Mouse (Mus musculus) cerebellum, postnatal 10 days (tissue): ENCODE measurements around the gene Defb35.
"Not testable (repeated sequence)": the region's sequence is repeated elsewhere in the genome, so short reads cannot be mapped to it uniquely, and the experiment has no call there.

ENCODE experiments used
- DNase-seq, 2 experiments: peaks; one replicate each; pipeline ENCODE4 v3.0.0; 2021; ENCODE audit warnings: mixed read lengths in 2 of 2

Gene Defb35

DNA sequence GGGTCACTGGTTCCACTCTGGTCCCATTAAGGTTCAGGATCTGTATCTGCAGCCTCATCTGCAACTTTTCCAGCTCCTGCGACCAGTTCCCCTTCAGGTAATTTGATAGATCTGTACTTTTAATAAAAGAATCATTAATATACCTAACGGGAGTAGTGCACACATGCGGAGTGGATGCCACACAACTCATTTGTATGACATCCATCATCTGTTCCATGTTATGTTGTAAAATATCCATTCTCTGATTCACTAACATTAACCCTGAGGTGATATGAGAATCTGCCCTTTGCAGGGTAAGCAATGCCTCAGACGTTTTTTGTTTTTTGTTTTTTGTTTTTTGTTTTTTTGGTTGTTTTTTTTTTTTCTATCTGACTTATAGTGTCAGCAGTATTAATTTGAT lies at the start of gene Defb35:
Defb35 (plus strand) TSS at position 301 of the 400 bp plus-strand sequence.
- not testable (repeated sequence) for DNase-seq

DNA sequence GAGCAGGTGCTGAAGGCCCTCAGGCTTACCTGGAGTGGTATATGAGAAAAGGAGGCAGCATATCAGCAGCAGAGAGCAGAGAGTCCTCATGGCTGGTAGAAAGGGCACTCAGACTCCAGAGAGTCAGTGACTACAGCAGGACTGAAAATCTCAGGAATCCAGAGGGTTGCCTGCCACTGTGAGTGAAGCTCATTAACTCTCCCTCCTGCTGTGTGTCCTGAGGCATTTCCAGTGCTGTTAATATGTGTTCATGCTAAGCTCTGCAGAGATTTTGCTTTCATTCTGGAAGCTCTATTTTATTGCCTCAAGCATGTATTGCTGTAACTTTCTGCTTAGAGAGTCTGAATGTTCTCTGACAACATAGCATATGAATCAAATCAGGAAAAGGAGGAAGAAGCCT lies 31.9 kb upstream of the Defb35 start, which contains the start of gene Defb11:
Defb11 (minus strand) TSS at position 123 of the 400 bp plus-strand sequence.
- not testable (repeated sequence) for DNase-seq

DNA sequence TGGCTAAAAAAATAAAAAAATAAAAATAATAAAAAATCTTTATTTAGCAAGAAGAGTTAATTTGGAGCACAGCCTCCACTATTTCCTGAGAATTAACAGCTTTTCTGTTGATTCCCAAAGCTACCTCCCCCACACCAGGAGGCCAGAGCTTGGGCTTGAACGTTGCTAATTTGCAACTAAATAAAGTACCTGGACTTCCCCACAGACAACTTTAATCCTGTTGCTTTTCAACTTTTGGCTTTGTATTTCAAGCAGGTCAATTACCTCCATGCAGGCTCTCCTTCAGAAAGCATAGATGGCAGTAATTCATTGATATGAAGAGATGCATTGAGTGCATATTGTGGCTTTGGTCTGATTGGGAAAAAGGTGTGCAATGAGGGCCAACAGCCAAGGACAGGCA lies 26.2 kb upstream of the Defb35 start:
- DNase-seq = no peak

DNA sequence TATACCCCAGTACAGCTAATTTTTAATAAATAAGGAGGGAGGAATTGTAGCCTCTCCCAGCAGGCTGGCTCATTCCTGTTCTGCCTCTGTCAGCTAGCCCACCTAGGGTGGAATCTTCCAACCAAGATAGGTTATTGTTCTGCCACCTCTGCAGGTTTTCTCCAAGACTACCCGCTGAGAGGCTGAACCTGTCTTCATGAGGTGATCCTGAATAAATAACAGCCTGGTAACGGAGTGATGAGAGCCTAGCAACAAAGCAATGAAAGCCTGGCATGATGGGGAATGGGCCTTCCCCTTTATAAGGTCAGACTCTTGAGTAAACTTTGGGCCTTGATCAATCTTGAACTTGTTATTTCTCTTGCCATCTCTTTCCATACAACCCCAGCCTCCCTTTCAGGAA lies 25.6 kb upstream of the Defb35 start:
- DNase-seq = no peak

DNA sequence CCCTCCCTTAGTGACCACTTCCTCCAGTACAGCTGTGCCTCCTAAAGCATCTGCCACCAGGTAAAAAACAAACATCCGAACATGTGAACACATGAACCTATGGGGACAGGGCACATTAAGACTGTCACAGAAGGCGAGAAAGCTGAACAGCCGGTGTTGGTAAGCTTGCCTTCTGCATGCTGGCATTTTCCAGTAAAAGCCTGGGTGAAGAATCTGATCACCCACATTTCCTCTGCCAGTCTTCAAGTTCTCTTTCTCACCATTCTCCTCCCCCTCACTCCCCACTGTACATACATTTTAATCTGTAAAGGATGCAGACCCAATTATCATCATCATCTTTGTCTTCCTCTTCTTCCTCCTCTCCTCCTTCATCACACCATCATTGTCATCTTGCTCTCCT lies 22.5 kb upstream of the Defb35 start:
- DNase-seq = no peak

DNA sequence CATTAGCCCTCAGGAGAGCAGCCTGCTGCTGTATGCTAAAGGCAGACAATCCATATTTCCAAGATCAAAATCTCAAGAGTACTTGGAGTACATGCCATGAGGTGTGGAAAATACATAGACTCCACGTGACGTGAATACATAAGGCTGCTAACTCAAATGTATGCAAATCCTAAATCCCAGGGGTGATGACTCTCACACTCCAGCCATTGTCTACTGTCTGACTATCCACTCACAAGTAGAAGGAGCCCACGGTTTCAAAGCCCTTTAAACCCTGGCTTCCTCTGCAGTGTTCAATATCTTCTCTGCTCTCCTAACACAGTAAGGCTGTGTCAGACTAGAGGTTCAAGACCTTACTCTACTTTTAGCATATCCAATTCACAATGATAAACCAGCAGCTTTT lies 7.4 kb upstream of the Defb35 start:
- not testable (repeated sequence) for DNase-seq

DNA sequence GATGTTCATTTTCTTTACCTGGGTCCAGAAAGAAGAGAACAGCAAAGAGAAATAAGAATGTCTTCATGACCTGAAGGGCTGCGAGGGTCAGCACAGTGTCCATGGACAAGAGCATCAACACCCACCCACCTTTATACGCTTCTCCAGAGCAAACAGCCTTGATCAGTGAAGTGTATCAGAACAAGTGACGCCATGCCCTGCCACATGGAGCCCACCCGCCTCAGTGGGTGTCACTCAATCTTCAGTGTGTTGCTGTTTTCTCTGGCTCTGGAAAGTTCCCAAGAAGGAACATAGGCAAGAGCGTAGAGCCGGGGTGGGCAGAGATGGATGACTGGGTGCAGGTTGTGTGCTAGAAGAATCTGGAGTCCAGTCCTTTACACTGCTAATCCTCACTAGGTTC lies 5.5 kb upstream of the Defb35 start, which contains the start of gene Defb15:
Defb15 (minus strand) TSS at position 101 of the 400 bp plus-strand sequence.
- no peak for DNase-seq

DNA sequence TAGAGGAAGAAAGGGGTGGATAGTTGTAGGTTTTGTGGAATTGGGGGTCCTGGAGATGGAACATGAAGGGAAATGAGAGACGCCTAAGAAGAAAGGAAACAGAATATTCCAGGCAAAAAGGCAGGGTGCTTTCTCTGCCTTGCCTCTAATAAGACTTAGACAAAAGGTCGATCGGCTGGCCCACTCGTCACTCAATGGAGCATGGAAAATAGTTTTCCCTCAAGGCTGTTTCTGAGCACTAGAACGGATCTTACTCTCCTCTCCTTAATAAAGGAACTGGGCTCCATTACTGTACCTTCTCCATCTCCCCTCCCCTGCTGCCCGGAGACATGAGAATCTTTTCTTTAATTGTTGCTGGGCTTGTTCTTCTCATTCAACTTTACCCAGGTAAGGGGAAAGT lies 8.3 kb downstream of the Defb35 start, which contains the start of gene Defb13:
Defb13 (plus strand) TSS at position 301 of the 400 bp plus-strand sequence.
- no peak for DNase-seq

DNA sequence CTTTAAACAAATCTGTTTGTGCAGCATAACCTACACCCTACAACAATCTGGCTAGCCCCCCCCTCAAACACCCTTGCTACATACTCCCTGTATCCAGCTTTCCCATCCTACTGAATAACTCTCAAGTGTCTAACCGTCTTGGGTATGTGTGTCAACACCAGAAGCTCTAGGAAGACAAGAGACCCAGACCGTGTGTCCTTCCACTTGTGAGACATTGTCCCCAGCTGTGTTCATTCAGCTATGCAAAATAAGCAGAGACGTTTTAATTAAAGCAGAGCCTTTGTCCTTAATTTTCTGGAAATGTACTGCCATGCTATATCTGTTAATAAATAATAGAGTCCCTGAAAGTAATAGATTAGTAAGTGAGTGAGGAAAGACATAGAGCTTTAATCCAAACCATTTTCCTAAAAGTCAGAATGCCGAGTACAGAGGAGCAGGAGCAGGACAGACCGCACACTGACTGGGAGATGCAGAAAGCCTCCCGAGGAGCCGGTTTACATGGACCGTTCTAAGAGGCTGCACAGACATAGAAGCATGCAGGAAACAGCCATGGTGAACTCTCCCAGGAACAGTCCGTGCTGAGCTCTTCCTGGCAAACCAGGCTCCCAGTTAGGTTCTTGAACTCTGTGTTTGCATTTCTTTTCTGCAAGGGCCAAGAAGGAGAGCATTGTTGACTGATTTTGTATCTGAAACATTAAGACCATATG lies 9.3 kb downstream of the Defb35 start:
- peak; percentile 32 to 34 for DNase-seq

DNA sequence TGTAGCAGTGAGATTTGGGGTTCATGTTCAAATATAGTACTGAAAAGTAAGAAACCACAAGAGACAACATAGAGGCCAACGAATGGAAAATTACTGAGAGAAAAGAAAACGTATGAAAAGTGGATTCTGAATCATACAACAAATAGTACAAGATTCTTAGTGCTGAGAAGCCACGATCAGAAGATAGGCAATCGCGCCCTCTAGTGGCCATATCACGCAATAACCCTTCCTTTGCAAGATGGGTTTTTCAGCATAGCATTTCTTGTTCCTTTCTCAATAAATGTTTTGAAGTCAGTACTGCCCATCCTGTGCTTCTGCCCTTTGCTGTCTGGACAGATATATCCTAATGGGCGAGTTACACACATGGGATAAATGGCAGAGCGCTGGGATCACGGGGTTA lies 17.2 kb downstream of the Defb35 start:
- peak; percentile 69 to 77 for DNase-seq

DNA sequence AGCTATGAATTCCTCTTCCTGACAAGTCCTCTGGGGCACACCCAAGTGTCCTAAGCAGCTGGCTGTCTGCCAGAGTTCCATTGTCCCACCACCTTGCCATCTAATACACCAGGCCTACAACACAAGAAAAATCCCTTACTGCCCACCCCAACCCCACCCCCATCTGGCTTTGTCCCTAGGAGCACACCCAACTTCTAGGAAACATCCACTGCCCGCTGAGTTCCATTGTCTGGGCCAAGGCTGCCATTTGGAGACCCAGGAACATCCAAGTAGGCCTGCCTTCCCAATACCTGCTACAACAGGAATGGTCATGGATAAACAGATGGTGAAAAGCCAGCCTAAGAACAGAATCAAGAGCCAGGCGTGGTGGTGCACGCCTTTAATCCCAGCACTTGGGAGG lies 18.2 kb downstream of the Defb35 start:
- peak in 1 of 2 experiments; percentile 7 for DNase-seq

DNA sequence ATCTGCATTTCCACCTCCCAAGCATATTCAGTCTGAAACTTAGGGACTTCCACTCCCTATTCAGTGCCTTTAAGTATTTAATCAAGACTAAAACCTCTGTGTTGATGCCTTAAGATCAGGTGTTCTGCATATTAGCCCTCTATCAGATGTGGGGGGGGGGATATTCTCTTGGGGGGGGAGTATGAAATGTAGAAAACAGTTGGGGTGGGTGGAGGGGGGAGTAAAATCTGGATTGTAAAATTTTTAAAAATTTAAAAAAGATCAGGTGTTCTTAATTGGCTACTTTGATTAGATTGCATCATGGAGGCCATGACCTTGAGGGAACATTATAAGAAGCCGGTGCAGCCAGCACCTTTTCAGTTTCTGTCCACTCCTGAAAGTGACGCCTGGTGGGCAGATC lies 20.3 kb downstream of the Defb35 start, which contains the start of gene Fam90a1a:
Fam90a1a (plus strand) TSS at position 301 of the 400 bp plus-strand sequence.
- DNase-seq = no peak

DNA sequence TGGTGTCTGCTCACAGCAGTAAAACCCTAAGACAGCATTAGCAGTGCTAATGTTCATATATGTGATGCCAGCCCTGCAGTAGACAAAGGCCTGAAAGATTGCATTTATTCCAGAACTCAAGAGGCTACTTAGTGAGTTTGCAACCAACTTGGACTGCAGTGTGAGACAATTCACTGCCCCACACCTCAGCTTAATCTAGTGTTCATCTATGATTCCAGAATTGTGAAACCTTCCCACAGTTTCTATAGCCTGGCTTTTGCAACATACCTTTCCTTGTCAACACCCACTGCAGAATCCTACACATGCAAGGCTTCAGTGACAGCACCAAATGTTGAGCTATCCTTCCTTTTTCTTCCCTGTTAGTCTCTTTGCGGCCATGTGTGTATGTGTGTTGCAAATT lies 28.5 kb downstream of the Defb35 start:
- DNase-seq = no peak

DNA sequence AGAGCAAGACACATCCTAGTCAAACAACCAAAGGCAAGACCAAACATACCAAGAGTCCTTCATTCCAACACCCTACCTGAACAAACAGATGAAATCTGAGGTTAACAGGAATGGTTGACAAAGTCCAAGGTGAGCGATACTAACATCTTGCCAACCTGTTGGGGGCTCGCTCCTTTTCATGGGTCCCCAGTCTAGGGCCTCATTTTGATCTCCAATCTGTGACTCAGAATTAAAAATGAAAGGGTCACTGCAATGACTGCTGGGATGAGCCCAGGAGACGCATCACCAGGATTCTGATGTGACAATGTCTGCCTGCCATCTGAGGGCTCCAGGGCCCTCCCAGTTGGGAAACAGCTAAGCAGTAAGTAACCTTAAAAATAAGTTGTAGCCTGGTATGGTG lies 31.3 kb downstream of the Defb35 start, which contains the start of gene Ccdc70:
Ccdc70 (plus strand) TSS at position 301 of the 400 bp plus-strand sequence.
- no peak for DNase-seq

DNA sequence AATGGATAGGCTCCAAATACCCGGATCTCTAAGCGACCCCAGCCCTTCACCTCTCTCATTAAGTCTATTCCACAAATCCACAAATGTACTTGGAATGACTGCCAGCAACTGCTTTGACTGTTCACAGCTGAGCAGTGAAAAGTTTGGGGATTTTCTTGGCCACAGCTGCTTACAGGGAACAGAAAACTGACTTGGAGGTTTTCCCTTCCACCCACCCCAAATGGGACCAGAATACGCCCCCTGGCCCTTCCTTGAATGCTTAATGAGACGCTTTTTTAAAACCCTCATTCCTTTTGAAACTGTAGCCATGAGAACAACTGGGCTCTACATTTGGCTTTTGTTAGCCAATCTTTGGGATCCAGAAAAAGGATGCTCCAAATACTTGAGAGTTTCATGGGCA lies 40.0 kb downstream of the Defb35 start:
- peak in 1 of 2 experiments; percentile 28 for DNase-seq

DNA sequence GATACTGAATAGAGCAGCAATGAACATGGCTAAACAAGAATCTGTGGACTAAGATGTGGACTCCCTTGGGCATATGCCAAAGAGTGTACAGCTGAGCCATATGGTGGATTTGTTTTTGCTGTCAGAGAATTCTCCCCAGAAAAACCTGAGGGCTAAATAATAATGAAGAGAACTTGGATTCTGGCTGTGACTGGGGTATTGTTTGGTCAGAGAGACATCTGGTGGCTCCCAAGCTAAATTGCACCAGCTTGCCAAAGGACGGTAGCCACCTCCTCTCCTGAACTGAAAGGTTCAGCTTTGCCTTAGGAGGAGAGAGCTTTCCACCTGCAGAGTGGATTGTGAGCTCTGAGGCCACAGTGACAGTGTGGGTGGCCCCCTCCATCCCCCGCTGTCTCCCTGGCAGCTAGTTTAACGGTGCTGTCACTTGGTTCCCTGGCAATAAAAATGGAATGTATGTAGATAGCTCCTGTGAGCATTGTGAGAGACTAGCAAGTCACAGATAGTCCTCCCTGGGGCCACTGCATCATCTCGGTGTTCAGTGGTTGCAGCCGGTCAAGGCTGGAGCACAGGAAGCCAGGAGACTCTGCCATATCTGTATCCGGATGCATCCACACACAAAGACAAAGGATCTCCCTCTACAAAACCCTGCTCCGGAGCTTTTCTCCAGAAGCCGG lies 43.6 kb downstream of the Defb35 start:
- DNase-seq = peak; percentile 50 to 54
